Mouse (Mus musculus) embryonic facial prominence, embryonic 10.5 days (tissue): ENCODE data around the gene Ntng1. TPM values are rescaled to one million over a fixed set of nuclear protein-coding genes. Genes with fewer than 3 reads are reported as not detected.

Experiments used
- DNase-seq: peaks from one replicate; pipeline ENCODE4 v3.0.0-alpha.2; 2017; ENCODE audit warnings: low spot score
- H3K27ac ChIP-seq: fragments of 300-500 bp; sonication (generic); replicated peaks from 2 replicates; pipeline ENCODE4 v1.5.1; 2016; ENCODE audit warnings: mild to moderate bottlenecking
- H3K27me3 ChIP-seq: fragments of 300-500 bp; sonication (generic); replicated peaks from 2 replicates; pipeline ENCODE4 v1.6.1; 2016; ENCODE audit warnings: low read depth, mild to moderate bottlenecking; ENCODE audit not compliant: poor library complexity, severe bottlenecking
- H3K36me3 ChIP-seq: fragments of 300-500 bp; sonication (generic); replicated peaks from 2 replicates; pipeline ENCODE4 v1.6.1; 2016; ENCODE audit warnings: mild to moderate bottlenecking, moderate library complexity
- H3K4me1 ChIP-seq: fragments of 300-500 bp; sonication (generic); 2 replicates; pipeline ENCODE4 v1.6.1; 2016
- H3K4me3 ChIP-seq: fragments of 300-500 bp; sonication (generic); 2 replicates; pipeline ENCODE4 v1.5.1; 2016; ENCODE audit warnings: mild to moderate bottlenecking, moderate library complexity
- H3K9me3 ChIP-seq: fragments of 300-500 bp; sonication (generic); 2 replicates; pipeline ENCODE4 v1.6.1; 2016; ENCODE audit warnings: mild to moderate bottlenecking
- WGBS: fragments of 180-500 bp; shearing (Covaris S2); methylation state at CpG from one replicate; pipeline ENCODE4 v1.1.7; 2016; 5-methylcytosine and 5-hydroxymethylcytosine counted together
- polyA plus RNA-seq: library from polyadenylated mRNA; unstranded; fragments of >200 nt; fragmentation: Nextera tagmentation; extraction: Ambion mirVana; gene quantifications from 2 replicates; pipeline ENCODE4 v1.2.1, GENCODE M21; 2016

Gene Ntng1
- polyA plus RNA-seq, 1 experiment from 2014 or later = 3.6 TPM

DNA sequence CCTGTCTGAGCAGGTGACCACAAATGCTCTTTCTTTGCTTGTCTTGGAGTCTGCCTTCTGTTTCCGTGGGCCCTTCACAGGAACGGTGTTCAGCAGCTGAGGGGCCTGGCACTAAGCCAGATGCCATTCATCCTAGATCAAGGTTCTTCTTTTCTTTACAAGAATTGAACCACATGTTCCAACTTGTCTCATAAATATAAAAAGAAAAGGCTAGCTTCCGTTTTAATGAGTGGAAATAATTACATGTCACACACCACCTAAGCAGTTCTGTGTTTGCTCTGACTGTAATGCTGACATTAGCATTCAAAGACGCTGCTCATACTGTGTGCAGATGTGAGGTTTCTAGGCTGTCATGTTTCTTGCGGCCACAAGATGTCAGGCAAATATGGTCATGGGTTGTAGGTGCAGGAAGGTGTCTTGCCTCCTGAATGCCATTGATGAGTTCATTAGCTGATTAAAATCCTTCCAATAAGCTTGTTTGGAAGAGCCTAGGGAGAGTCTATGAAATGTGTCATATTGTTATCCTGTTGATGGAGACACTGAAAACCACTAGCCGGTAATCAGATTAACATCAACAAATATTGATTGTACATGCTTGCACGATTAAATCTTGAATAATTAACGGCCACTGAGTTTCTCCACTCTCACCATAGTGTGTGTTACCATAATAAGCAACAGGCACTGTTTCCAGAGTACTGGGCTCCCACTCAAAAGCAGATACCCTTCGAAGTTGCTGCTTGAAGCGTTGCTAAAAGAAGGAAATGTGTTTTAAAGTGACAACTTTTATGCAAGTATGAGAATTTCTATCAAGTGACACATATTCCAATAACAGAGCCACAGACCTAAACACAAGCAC lies 411.3 kb downstream of the Ntng1 start:
- Histone ChIP-seq H3K27me3 (no peaks in the 10 kb centered on the region), H3K4me1 (no peaks in the 10 kb centered on the region), H3K36me3 (no peaks in the 10 kb centered on the region), H3K4me3 (no peak overlapping the region), H3K9me3 (no peaks in the 10 kb centered on the region), H3K27ac (no peak overlapping the region)
- 66% methylated on average over 10 of the region's 10 CpGs for WGBS
- peak; percentile 14 for DNase-seq

DNA sequence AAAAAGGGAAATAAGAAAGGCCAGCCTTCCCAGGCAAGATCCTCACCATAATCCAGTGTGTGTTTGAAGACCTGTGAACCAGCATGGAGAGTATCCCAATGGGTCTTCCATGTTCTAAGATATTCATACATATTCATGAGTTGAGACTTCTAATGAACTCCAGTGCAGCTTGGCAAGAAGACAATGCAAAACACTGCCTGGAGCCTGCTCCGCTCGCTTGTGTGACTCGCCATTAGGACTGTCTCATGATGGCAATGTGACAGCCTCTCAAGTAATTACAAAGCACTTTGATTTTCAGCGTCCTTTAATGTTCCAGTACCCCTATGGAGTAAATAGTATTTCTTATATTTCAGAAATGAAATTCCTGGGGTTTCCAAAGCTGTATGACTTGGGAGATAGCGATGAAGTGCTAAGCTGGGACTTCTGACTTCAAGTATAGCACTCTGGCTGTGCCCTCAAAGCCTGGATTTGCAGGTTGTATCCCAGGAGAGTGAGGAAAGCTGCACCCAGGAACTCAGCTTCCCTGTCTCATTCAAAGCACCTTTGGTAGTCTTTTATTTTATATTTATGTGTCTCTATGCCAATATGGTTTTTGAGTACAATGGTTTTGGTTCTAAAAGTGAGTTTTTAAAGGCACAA lies 412.1 kb downstream of the Ntng1 start:
- H3K27ac ChIP-seq = no peak overlapping the region
- no peak for DNase-seq
- H3K9me3 ChIP-seq = no peaks in the 10 kb centered on the region
- 75% methylated on average over 5 of the region's 5 CpGs for WGBS
- no peak overlapping the region for H3K4me3 ChIP-seq
- no peaks in the 10 kb centered on the region for H3K4me1 ChIP-seq
- H3K27me3 ChIP-seq = no peaks in the 10 kb centered on the region
- H3K36me3 ChIP-seq = no peaks in the 10 kb centered on the region

Other genes starting within 250 kb of the Ntng1 start
- gene Prmt6, start 107.0 kb upstream of the Ntng1 start, polyA plus RNA-seq = 30.9 TPM in 2 replicates